Mouse (Mus musculus) thymus, postnatal 14 days (tissue): Measurements from ENCODE around the gene Mafb.

Source experiments
- DNase-seq: peaks from one replicate; pipeline ENCODE4 v3.0.0; 2021

Gene Mafb

GRCm38 (mm10) chr2:160366980-160367338 lies at the start of gene Mafb:
TSS of gene Mafb (minus strand) at chr2:160367065.
- peak; percentile 95 for DNase-seq

GRCm38 (mm10) chr2:160415161-160415560 lies 48.3 kb upstream of the Mafb start:
- no peak for DNase-seq

GRCm38 (mm10) chr2:160414736-160415135 lies 47.9 kb upstream of the Mafb start:
- no peak for DNase-seq

- DNase-seq, result peak; percentile 71
Observed at GRCm38 (mm10) chr2:160413982-160414381, 47.1 kb upstream of the Mafb start.

GRCm38 (mm10) chr2:160413055-160413454 lies 46.2 kb upstream of the Mafb start:
- DNase-seq, result no peak

GRCm38 (mm10) chr2:160411431-160411830 lies 44.6 kb upstream of the Mafb start:
- DNase-seq, result no peak

GRCm38 (mm10) chr2:160407720-160408119 lies 40.9 kb upstream of the Mafb start:
- peak; percentile 25 for DNase-seq

- no peak for DNase-seq
Observed at GRCm38 (mm10) chr2:160397747-160398146, 30.9 kb upstream of the Mafb start.

GRCm38 (mm10) chr2:160394735-160395134 lies 27.9 kb upstream of the Mafb start:
- DNase-seq, result no peak

GRCm38 (mm10) chr2:160392648-160393047 lies 25.8 kb upstream of the Mafb start:
- no peak for DNase-seq

- no peak for DNase-seq
Observed at GRCm38 (mm10) chr2:160388596-160388995, 21.7 kb upstream of the Mafb start.

- DNase-seq, result no peak
Observed at GRCm38 (mm10) chr2:160383418-160383817, 16.6 kb upstream of the Mafb start.

GRCm38 (mm10) chr2:160378271-160378670 lies 11.4 kb upstream of the Mafb start:
- DNase-seq, result peak; percentile 70

- no peak for DNase-seq
Observed at GRCm38 (mm10) chr2:160376236-160376635, 9.4 kb upstream of the Mafb start.

- DNase-seq, result no peak
Observed at GRCm38 (mm10) chr2:160369653-160370420, 3.0 kb upstream of the Mafb start.

GRCm38 (mm10) chr2:160368422-160369357 lies 1.8 kb upstream of the Mafb start:
- DNase-seq, result no peak

GRCm38 (mm10) chr2:160367448-160368208 lies 763 bp upstream of the Mafb start:
- peak; percentile 89 for DNase-seq

- peak; percentile 58 for DNase-seq
Observed at GRCm38 (mm10) chr2:160366111-160366979, 520 bp downstream of the Mafb start.

GRCm38 (mm10) chr2:160365107-160365911 lies 1.6 kb downstream of the Mafb start:
- peak; percentile 45 for DNase-seq

- no peak for DNase-seq
Observed at GRCm38 (mm10) chr2:160364666-160365065, 2.2 kb downstream of the Mafb start.

GRCm38 (mm10) chr2:160364128-160364650 lies 2.7 kb downstream of the Mafb start:
- no peak for DNase-seq
